Mouse (Mus musculus): ENCODE data around the gene Vip. TPM values are rescaled to one million over a fixed set of nuclear protein-coding genes. Genes with fewer than 3 reads are reported as not detected.

Vip gene
- polyA plus RNA-seq, 1 experiment from 2014 or later, result not detected

GRCm38 (mm10) chr10:5600123-5600522 lies 38.9 kb upstream of the Vip start:
- peak; percentile 83 for TF ChIP-seq CTCF (IDR thresholded peaks at IDR 0.05; ENCODE audit: low read depth)
- no peak for TF ChIP-seq EP300 (IDR thresholded peaks at IDR 0.05; ENCODE audit: low read depth)
- WGBS (ENCODE audit: insufficient replicate concordance), result 20% methylated on average over 7 of the region's 7 CpGs
- Histone ChIP-seq H3K9ac (replicated peaks) (no peak overlapping the region), H3K27ac (ENCODE audit: low read depth) (no peak overlapping the region), H3K27me3 (ENCODE audit: insufficient read depth, low read length) (no peaks in the 10 kb centered on the region), H3K4me2 (ENCODE audit: low read depth, low read length) (no peak overlapping the region), H3K36me3 (replicated peaks; ENCODE audit: insufficient read depth, low read length) (no peaks in the 10 kb centered on the region), H3K9me3 (ENCODE audit: low read length) (no peaks in the 10 kb centered on the region), H3K4me3 (ENCODE audit: low read depth, low read length) (no peak overlapping the region), H3K4me1 (ENCODE audit: insufficient read depth) (no peaks in the 10 kb centered on the region)
- DNase-seq (peak; percentile 54), ATAC-seq (no peak)

- Histone ChIP-seq H3K9me3 (ENCODE audit: low read length) (no peaks in the 10 kb centered on the region), H3K4me2 (ENCODE audit: low read depth, low read length) (no peak overlapping the region), H3K4me1 (ENCODE audit: insufficient read depth) (no peaks in the 10 kb centered on the region), H3K36me3 (replicated peaks; ENCODE audit: insufficient read depth, low read length) (no peaks in the 10 kb centered on the region), H3K27me3 (ENCODE audit: insufficient read depth, low read length) (no peaks in the 10 kb centered on the region), H3K9ac (replicated peaks) (no peak overlapping the region), H3K4me3 (ENCODE audit: low read depth, low read length) (no peak overlapping the region), H3K27ac (ENCODE audit: low read depth) (no peak overlapping the region)
- WGBS (ENCODE audit: insufficient replicate concordance), result 31% methylated on average over 10 of the region's 10 CpGs
- no peak for ATAC-seq
- no peak for DNase-seq
- no peak for TF ChIP-seq EP300 (IDR thresholded peaks at IDR 0.05; ENCODE audit: low read depth)
- TF ChIP-seq CTCF (IDR thresholded peaks at IDR 0.05; ENCODE audit: low read depth), result no peak
Measured at GRCm38 (mm10) chr10:5603512-5603911, 35.5 kb upstream of the Vip start.

GRCm38 (mm10) chr10:5604371-5604770 lies 34.6 kb upstream of the Vip start:
- no peak overlapping the region for H3K9ac ChIP-seq (replicated peaks)
- no peak for TF ChIP-seq CTCF (IDR thresholded peaks at IDR 0.05; ENCODE audit: low read depth)
- TF ChIP-seq EP300 (IDR thresholded peaks at IDR 0.05; ENCODE audit: low read depth), result no peak
- H3K27me3 ChIP-seq (ENCODE audit: insufficient read depth, low read length), result no peaks in the 10 kb centered on the region
- no peak overlapping the region for H3K27ac ChIP-seq (ENCODE audit: low read depth)
- H3K4me2 ChIP-seq (ENCODE audit: low read depth, low read length), result no peak overlapping the region
- H3K4me1 ChIP-seq (ENCODE audit: insufficient read depth), result no peaks in the 10 kb centered on the region
- ATAC-seq (no peak), DNase-seq (no peak)
- H3K9me3 ChIP-seq (ENCODE audit: low read length), result no peaks in the 10 kb centered on the region
- H3K36me3 ChIP-seq (replicated peaks; ENCODE audit: insufficient read depth, low read length), result no peaks in the 10 kb centered on the region
- H3K4me3 ChIP-seq (ENCODE audit: low read depth, low read length), result no peak overlapping the region
- WGBS (ENCODE audit: insufficient replicate concordance), result 82% methylated on average over 13 of the region's 13 CpGs

GRCm38 (mm10) chr10:5608874-5609273 lies 30.1 kb upstream of the Vip start:
- no peak overlapping the region for H3K9ac ChIP-seq (replicated peaks)
- TF ChIP-seq EP300 (IDR thresholded peaks at IDR 0.05; ENCODE audit: low read depth) (no peak), CTCF (IDR thresholded peaks at IDR 0.05; ENCODE audit: low read depth) (no peak)
- H3K27ac ChIP-seq (ENCODE audit: low read depth), result no peak overlapping the region
- H3K9me3 ChIP-seq (ENCODE audit: low read length), result no peaks in the 10 kb centered on the region
- no peaks in the 10 kb centered on the region for H3K36me3 ChIP-seq (replicated peaks; ENCODE audit: insufficient read depth, low read length)
- H3K4me3 ChIP-seq (ENCODE audit: low read depth, low read length), result no peak overlapping the region
- 57% methylated on average over 3 of the region's 3 CpGs for WGBS (ENCODE audit: insufficient replicate concordance)
- H3K27me3 ChIP-seq (ENCODE audit: insufficient read depth, low read length), result no peaks in the 10 kb centered on the region
- DNase-seq, result no peak
- H3K4me2 ChIP-seq (ENCODE audit: low read depth, low read length), result no peak overlapping the region
- ATAC-seq, result no peak
- no peaks in the 10 kb centered on the region for H3K4me1 ChIP-seq (ENCODE audit: insufficient read depth)

- Histone ChIP-seq H3K9me3 (ENCODE audit: low read length) (no peaks in the 10 kb centered on the region), H3K27ac (ENCODE audit: low read depth) (no peak overlapping the region), H3K27me3 (ENCODE audit: insufficient read depth, low read length) (no peaks in the 10 kb centered on the region), H3K4me2 (ENCODE audit: low read depth, low read length) (no peak overlapping the region), H3K9ac (replicated peaks) (no peak overlapping the region), H3K4me3 (ENCODE audit: low read depth, low read length) (no peak overlapping the region), H3K36me3 (replicated peaks; ENCODE audit: insufficient read depth, low read length) (no peaks in the 10 kb centered on the region), H3K4me1 (ENCODE audit: insufficient read depth) (no peaks in the 10 kb centered on the region)
- ATAC-seq (no peak), DNase-seq (no peak)
- TF ChIP-seq CTCF (IDR thresholded peaks at IDR 0.05; ENCODE audit: low read depth) (no peak), EP300 (IDR thresholded peaks at IDR 0.05; ENCODE audit: low read depth) (no peak)
- WGBS (ENCODE audit: insufficient replicate concordance), result 78% methylated on average over 13 of the region's 13 CpGs
Measured at GRCm38 (mm10) chr10:5615186-5616040, 23.6 kb upstream of the Vip start.

- H3K9me3 ChIP-seq (ENCODE audit: low read length), result no peaks in the 10 kb centered on the region
- no peak overlapping the region for H3K9ac ChIP-seq (replicated peaks)
- H3K4me3 ChIP-seq (ENCODE audit: low read depth, low read length), result no peak overlapping the region
- no peaks in the 10 kb centered on the region for H3K4me1 ChIP-seq (ENCODE audit: insufficient read depth)
- H3K36me3 ChIP-seq (replicated peaks; ENCODE audit: insufficient read depth, low read length), result no peaks in the 10 kb centered on the region
- ATAC-seq, result no peak
- WGBS (ENCODE audit: insufficient replicate concordance), result 67% methylated on average over 5 of the region's 5 CpGs
- no peak overlapping the region for H3K27ac ChIP-seq (ENCODE audit: low read depth)
- no peaks in the 10 kb centered on the region for H3K27me3 ChIP-seq (ENCODE audit: insufficient read depth, low read length)
- no peak overlapping the region for H3K4me2 ChIP-seq (ENCODE audit: low read depth, low read length)
- TF ChIP-seq CTCF (IDR thresholded peaks at IDR 0.05; ENCODE audit: low read depth), result no peak
- no peak for TF ChIP-seq EP300 (IDR thresholded peaks at IDR 0.05; ENCODE audit: low read depth)
- DNase-seq, result no peak
Measured at GRCm38 (mm10) chr10:5626268-5626667, 12.8 kb upstream of the Vip start.
